Mouse (Mus musculus) midbrain, embryonic 15.5 days (tissue): ENCODE measurements at regions not wholly inside any gene's neighbourhood (a gene's known extent, or its start where the extent isn't known, plus 50 kb on each side); places are given as distances from the start of the nearest gene placed in this dataset.

Source experiments
- ATAC-seq: fragments of 200-750 bp; cut with Nextera tagmentation; replicated peaks from 2 replicates; pipeline ENCODE4 v1.8.0; 2017; ENCODE audit warnings: moderate TSS enrichment
- H3K27ac ChIP-seq: fragments of 300-500 bp; sonication (generic); 2 replicates; pipeline ENCODE4 v1.5.1; 2015; ENCODE audit warnings: mild to moderate bottlenecking, inconsistent platforms
- H3K27me3 ChIP-seq: fragments of 300-500 bp; sonication (generic); replicated peaks from 2 replicates; pipeline ENCODE4 v1.6.1; 2015; ENCODE audit warnings: inconsistent platforms
- H3K36me3 ChIP-seq: fragments of 300-500 bp; sonication (generic); replicated peaks from 2 replicates; pipeline ENCODE4 v1.6.1; 2015; ENCODE audit warnings: inconsistent platforms
- H3K4me1 ChIP-seq: fragments of 300-500 bp; sonication (generic); 2 replicates; pipeline ENCODE4 v1.6.1; 2015; ENCODE audit warnings: inconsistent platforms
- H3K4me2 ChIP-seq: fragments of 300-500 bp; sonication (generic); 2 replicates; pipeline ENCODE4 v1.6.1; 2015; ENCODE audit warnings: inconsistent platforms, mild to moderate bottlenecking, moderate library complexity
- H3K4me3 ChIP-seq: fragments of 300-500 bp; sonication (generic); 2 replicates; pipeline ENCODE4 v1.5.1; 2015; ENCODE audit warnings: mild to moderate bottlenecking, inconsistent platforms
- H3K9ac ChIP-seq: fragments of 300-500 bp; sonication (generic); 2 replicates; pipeline ENCODE4 v1.6.1; 2015; ENCODE audit warnings: mild to moderate bottlenecking, inconsistent platforms
- H3K9me3 ChIP-seq: fragments of 300-500 bp; sonication (generic); 2 replicates; pipeline ENCODE4 v1.6.1; 2016; ENCODE audit warnings: inconsistent platforms
- WGBS: fragments of 180-500 bp; shearing (Covaris S2); methylation state at CpG from one replicate; pipeline ENCODE4 v1.1.7; 2015; ENCODE audit warnings: mixed read lengths; 5-methylcytosine and 5-hydroxymethylcytosine counted together

GRCm38 (mm10) chr3:37776224-37776623 lies 51.9 kb upstream of the Gm5148 start:
- no peak for ATAC-seq
- H3K4me3 ChIP-seq: no peak overlapping the region
- no peak overlapping the region for H3K9ac ChIP-seq
- H3K27me3 ChIP-seq: 0 out of 2 replicates have a peak, but pooled peaks cover 3% of the 10 kb centered on the region
- H3K4me2 ChIP-seq: no peak overlapping the region
- WGBS: 17% methylated on average over 4 of the region's 4 CpGs
- no peaks in the 10 kb centered on the region for H3K4me1 ChIP-seq
- no peaks in the 10 kb centered on the region for H3K9me3 ChIP-seq
- H3K36me3 ChIP-seq: no peaks in the 10 kb centered on the region
- H3K27ac ChIP-seq: no peak overlapping the region
